17 mouse cellular contexts compared by ENCODE assay signal in the genomic region with DNA sequence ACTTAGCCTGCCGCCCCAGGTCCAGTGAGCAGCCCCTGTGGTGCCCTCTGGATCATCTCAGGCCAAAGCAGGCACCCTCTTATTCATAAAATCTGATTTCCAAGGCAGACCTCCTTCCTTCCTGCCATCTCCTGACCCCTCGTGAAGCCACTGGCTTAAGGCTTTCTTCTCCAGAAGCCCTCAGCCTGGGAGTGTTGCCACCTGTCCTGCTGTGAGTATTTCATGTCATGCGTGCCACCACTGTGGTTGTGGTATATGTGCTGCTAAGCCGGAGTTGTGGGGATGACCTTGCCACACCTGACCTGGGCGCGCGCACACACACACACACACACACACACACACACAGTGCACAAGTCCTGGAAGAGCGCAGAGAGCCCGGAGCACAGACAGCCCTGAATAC.
DNase-seq lines count a peak whose midpoint lies in the region; ATAC-seq and TF ChIP-seq lines count a peak whose summit lies in the region.
"Had no signal": no experiment of that assay in that cellular context is flagged by ENCODE, and none has a peak within 500 bp of the region (broad histone marks: within the 10 kb centered on the region; RNA-seq: fewer than 3 reads in every experiment).

No protein-coding gene starts in this region.

- H3K27me3 ChIP-seq in hindbrain, embryonic 11.5 days (ENCODE audit: control insufficient read depth, insufficient read depth, low read length) = no peaks in the 10 kb centered on the region
- peaks cover 5% of the 10 kb centered on the region; the same call in 1 of the 2 replicates for H3K27me3 ChIP-seq in midbrain, embryonic 12.5 days
- H3K27me3 ChIP-seq: kidney, embryonic 15.5 days had no signal

- DNase-seq in left cerebral cortex, postnatal 4 days = peak; percentile 43
- no peak for DNase-seq in left cerebral cortex, adult 9 months (ENCODE audit: low spot score in 2 of 2)
- DNase-seq in hindbrain, embryonic 11.5 days (ENCODE audit: low spot score) = no peak
- no peak for DNase-seq in spleen, adult 12 weeks (ENCODE audit: low spot score)
- no peak for DNase-seq in urinary bladder, adult 18-20 months (ENCODE audit: low spot score in 2 of 2)
- DNase-seq: adrenal gland, postnatal 25 days; cerebellum, adult 18-20 months; lung, embryonic 14.5 days; right cerebral cortex, adult 18-20 months had no signal

- no peak overlapping the region for H3K9ac ChIP-seq in hindbrain, embryonic 11.5 days (ENCODE audit: low read depth, low read length)
- H3K9ac ChIP-seq in midbrain, embryonic 12.5 days (replicated peaks) = no peak overlapping the region
- H3K9ac ChIP-seq: kidney, embryonic 15.5 days; liver, embryonic 12.5 days; lung, embryonic 14.5 days had no signal

- intact Hi-C loops in left cerebral cortex, postnatal 4 days (cut with DNase I) = no loop called here

- H3K36me3 ChIP-seq in hindbrain, embryonic 11.5 days (ENCODE audit: control insufficient read depth, insufficient read depth, low read length) = no peaks in the 10 kb centered on the region
- no peaks in the 10 kb centered on the region for H3K36me3 ChIP-seq in midbrain, embryonic 12.5 days
- H3K36me3 ChIP-seq: kidney, embryonic 15.5 days; limb, embryonic 10.5 days; liver, embryonic 12.5 days had no signal

- H3K4me3 ChIP-seq in hindbrain, embryonic 11.5 days (ENCODE audit: low read depth, low read length) = no peak overlapping the region
- H3K4me3 ChIP-seq in midbrain, embryonic 12.5 days = no peak overlapping the region
- no peak overlapping the region for H3K4me3 ChIP-seq in olfactory bulb, adult 2 months (ENCODE audit: insufficient read depth, low read depth, low read length)
- H3K4me3 ChIP-seq: kidney, embryonic 15.5 days; limb, embryonic 10.5 days; liver, embryonic 12.5 days had no signal

- H3K4me1 ChIP-seq in hindbrain, embryonic 11.5 days (replicated peaks; ENCODE audit: control insufficient read depth, insufficient read depth, low read length) = peaks cover 3% of the 10 kb centered on the region
- H3K4me1 ChIP-seq in midbrain, embryonic 12.5 days = peaks cover 49% of the 10 kb centered on the region
- peaks cover 31% of the 10 kb centered on the region for H3K4me1 ChIP-seq in olfactory bulb, adult 2 months (ENCODE audit: control insufficient read depth, insufficient read depth, low read length)
- H3K4me1 ChIP-seq: limb, embryonic 10.5 days; liver, embryonic 12.5 days had no signal

- TF ChIP-seq CTCF in olfactory bulb, adult 2 months (IDR thresholded peaks at IDR 0.05; ENCODE audit: insufficient read depth, low read depth, low read length) = no peak

- WGBS in hindbrain, embryonic 11.5 days = 76% methylated on average over 9 of the region's 9 CpGs
- WGBS in midbrain, embryonic 12.5 days = 75% methylated on average over 9 of the region's 9 CpGs
- WGBS in olfactory bulb, adult 2 months = 88% methylated on average over 9 of the region's 9 CpGs

- H3K9me3 ChIP-seq in hindbrain, embryonic 11.5 days (ENCODE audit: control insufficient read depth, low read length) = no peaks in the 10 kb centered on the region
- H3K9me3 ChIP-seq in midbrain, embryonic 12.5 days = no peaks in the 10 kb centered on the region
- H3K9me3 ChIP-seq: kidney, embryonic 15.5 days; limb, embryonic 10.5 days; liver, embryonic 12.5 days had no signal

- no peak for TF ChIP-seq POLR2A in olfactory bulb, adult 2 months (IDR thresholded peaks at IDR 0.05; ENCODE audit: insufficient read depth, low read depth, low read length)

- peak overlapping the region; percentile 4; the same call in 1 of the 2 replicates for H3K27ac ChIP-seq in hindbrain, embryonic 11.5 days (ENCODE audit: low read depth, low read length)
- peak overlapping the region; percentile 79 for H3K27ac ChIP-seq in midbrain, embryonic 12.5 days (replicated peaks)
- H3K27ac ChIP-seq in olfactory bulb, adult 2 months (ENCODE audit: insufficient read depth, low read depth, low read length) = peak overlapping the region; percentile 38; the same call in 1 of the 2 replicates
- H3K27ac ChIP-seq: kidney, embryonic 15.5 days; limb, embryonic 10.5 days; liver, embryonic 12.5 days; macrophage had no signal

- no peak overlapping the region for H3K4me2 ChIP-seq in hindbrain, embryonic 11.5 days (replicated peaks; ENCODE audit: low read depth, low read length)
- H3K4me2 ChIP-seq in midbrain, embryonic 12.5 days (replicated peaks) = 0 out of 2 replicates have a peak overlapping the region, but pooled peaks have one; percentile 11
- H3K4me2 ChIP-seq: heart, embryonic 11.5 days; kidney, embryonic 15.5 days; liver, embryonic 12.5 days; lung, embryonic 14.5 days had no signal

- ATAC-seq in hindbrain, embryonic 11.5 days (ENCODE audit: low FRiP score) = 0 out of 2 replicates have a peak, but pooled peaks have one; percentile 41
- no peak for ATAC-seq in midbrain, embryonic 12.5 days (ENCODE audit: low FRiP score, low read depth)
- ATAC-seq: intestine, embryonic 16.5 days; liver, embryonic 12.5 days had no signal

Comparison
In these comparisons a context has a peak if more than half of its experiments do, and no peak if none do; other contexts are left out.
1. H3K27ac ChIP-seq: peak in every context shown above with its lines; median percentile 79 in midbrain, embryonic 12.5 days; 38 in olfactory bulb, adult 2 months; 4 in hindbrain, embryonic 11.5 days.